Mouse (Mus musculus): ENCODE measurements around the gene Styx. TPM values are rescaled to one million over a fixed set of nuclear protein-coding genes. Genes with fewer than 3 reads are reported as not detected.

The Styx gene
- polyA plus RNA-seq (2014; fragmentation: Illumina TruSeq; extraction: RNeasy Lipid Tissue Mini Kit (QIAGEN cat#74804); ENCODE audit: low read depth, low replicate concordance), result 68.2 TPM

DNA sequence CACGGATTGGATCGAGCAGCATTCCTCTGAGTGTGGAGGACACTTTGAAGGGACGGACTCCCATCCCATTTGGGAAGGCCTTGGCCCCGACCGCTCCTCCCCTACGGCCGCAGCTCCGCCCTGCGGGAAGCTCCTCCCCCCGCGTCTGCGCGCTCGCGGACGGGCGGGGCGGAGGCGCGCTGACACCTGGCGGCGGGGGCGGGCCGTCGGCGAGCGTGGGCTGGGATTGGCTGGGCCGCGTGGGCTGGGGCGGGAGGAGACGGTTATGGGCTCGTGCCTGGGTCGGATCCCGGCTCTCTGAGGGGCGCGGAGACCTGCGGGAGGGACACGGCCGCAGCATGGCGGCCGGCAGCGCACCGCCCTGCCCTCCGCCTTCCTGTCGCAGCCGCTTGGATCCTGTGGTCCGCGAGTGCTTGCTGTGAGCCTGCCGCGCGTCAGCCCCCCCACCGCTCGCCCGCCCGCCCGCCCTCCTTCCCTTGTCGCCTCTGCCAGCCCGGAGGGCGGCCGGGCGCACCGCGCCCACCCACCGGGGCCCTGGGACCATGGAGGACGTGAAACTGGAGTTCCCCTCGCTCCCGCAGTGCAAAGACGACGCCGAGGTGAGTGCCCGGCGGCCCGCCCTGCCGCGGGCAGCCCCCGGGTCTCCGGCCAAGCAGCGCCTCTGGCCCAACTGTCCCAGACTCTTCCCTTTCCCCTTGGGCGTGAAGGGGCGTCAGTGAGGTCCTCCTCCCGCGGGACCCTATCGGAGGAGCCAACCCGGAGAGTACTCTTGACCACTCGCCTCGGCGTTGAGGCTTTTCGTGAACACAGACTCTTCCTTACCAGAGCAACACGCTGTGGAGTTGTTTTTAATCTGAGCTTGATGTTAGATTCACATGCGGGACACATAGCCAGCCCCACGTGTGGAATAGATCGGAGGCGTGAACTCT lies at the start of gene Styx:
Gene Styx, plus strand, starts transcription at position 163 of the 929 bp plus-strand sequence.

GRCm38 (mm10) chr14:45318426-45319236 lies 32.3 kb upstream of the Styx start, which contains the start of gene Ero1l:
TSS of gene Ero1l (minus strand) at chr14:45318771.

GRCm38 (mm10) chr14:45329589-45330181 lies 21.2 kb upstream of the Styx start, which contains the start of gene Psmc6:
TSS of gene Psmc6 (plus strand) at chr14:45329788.

DNA sequence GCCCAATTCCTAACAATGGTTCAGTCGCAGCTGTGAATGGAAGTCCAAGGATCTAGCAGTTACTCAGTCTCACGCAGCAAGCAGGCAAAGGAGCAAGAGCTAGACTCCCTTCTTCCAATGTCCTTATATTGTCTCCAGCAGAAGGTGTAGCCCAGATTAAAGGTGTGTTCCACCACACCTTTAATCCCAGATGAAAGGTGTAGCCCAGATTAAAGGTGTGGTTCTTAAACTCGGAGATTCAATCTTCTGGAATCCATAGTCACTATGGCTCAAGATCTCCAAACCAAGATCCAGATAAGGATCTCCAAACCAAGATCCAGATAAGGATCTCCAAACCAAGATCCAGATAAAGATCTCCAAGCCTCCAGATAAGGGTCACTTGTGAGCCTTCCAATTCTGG lies 53.9 kb downstream of the Styx start, which contains the start of gene Gnpnat1:
Gene Gnpnat1, minus strand, starts transcription at position 101 of the 400 bp plus-strand sequence.

Other genes starting within 250 kb of the Styx start
- 1.8 TPM for gene Gpr137c, start 131.4 kb upstream of the Styx start, polyA plus RNA-seq (2014; fragmentation: Illumina TruSeq; extraction: RNeasy Lipid Tissue Mini Kit (QIAGEN cat#74804); ENCODE audit: low read depth, low replicate concordance)
- 73.4 TPM for gene Txndc16, start 130.8 kb upstream of the Styx start, polyA plus RNA-seq (2014; fragmentation: Illumina TruSeq; extraction: RNeasy Lipid Tissue Mini Kit (QIAGEN cat#74804); ENCODE audit: low read depth, low replicate concordance)
- 136 TPM for gene Ero1l, start 32.3 kb upstream of the Styx start, polyA plus RNA-seq (2014; fragmentation: Illumina TruSeq; extraction: RNeasy Lipid Tissue Mini Kit (QIAGEN cat#74804); ENCODE audit: low read depth, low replicate concordance)
- 748 TPM for gene Psmc6, start 21.3 kb upstream of the Styx start, polyA plus RNA-seq (2014; fragmentation: Illumina TruSeq; extraction: RNeasy Lipid Tissue Mini Kit (QIAGEN cat#74804); ENCODE audit: low read depth, low replicate concordance)
- 127 TPM for gene Gnpnat1, start 53.8 kb downstream of the Styx start, polyA plus RNA-seq (2014; fragmentation: Illumina TruSeq; extraction: RNeasy Lipid Tissue Mini Kit (QIAGEN cat#74804); ENCODE audit: low read depth, low replicate concordance)
- gene Fermt2, start 179.0 kb downstream of the Styx start, polyA plus RNA-seq (2014; fragmentation: Illumina TruSeq; extraction: RNeasy Lipid Tissue Mini Kit (QIAGEN cat#74804); ENCODE audit: low read depth, low replicate concordance), result 161 TPM

Data from adrenal gland, adult 10 weeks (tissue).